Mouse (Mus musculus): ENCODE measurements around the gene Olfr1234. TPM values are rescaled to one million over a fixed set of nuclear protein-coding genes. Genes with fewer than 3 reads are reported as not detected.

Olfr1234 gene
- total RNA-seq (2022): not detected

- DNase-seq (ENCODE audit: low spot score in 2 of 2): no peak
Observed at GRCm38 (mm10) chr2:89364765-89365164, at the start of gene Olfr1234. Olfr1234 (minus strand) TSS chr2:89364865.

GRCm38 (mm10) chr2:89409576-89409975, 44.9 kb upstream of the Olfr1234 start, which contains the start of gene Olfr1238:
Olfr1238 (minus strand) TSS chr2:89409676.
- no peak for DNase-seq (ENCODE audit: low spot score in 2 of 2)

DNA sequence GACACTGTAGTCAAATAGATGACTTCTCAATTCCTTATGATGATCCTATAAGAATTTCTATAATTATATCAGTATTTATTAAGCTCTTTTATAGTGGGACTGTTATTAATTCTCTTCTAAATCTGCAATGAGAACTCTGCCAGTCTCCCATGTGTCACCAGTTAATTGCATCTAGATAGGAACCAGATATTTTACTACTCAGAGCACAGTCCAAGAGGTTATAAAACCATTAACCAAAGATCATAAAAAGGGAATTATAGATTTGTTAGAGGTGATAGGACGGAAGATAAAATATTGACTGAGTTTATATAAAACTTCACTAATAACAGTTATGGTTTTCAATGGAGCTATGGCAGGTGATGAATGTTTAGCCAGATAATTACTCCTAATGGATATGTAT, 36.2 kb upstream of the Olfr1234 start:
- DNase-seq (ENCODE audit: low spot score in 2 of 2): no peak

GRCm38 (mm10) chr2:89342298-89342697, 22.4 kb downstream of the Olfr1234 start, which contains the start of gene Olfr1233:
Olfr1233 (minus strand) TSS chr2:89342398.
- DNase-seq (ENCODE audit: low spot score in 2 of 2): no peak

DNA sequence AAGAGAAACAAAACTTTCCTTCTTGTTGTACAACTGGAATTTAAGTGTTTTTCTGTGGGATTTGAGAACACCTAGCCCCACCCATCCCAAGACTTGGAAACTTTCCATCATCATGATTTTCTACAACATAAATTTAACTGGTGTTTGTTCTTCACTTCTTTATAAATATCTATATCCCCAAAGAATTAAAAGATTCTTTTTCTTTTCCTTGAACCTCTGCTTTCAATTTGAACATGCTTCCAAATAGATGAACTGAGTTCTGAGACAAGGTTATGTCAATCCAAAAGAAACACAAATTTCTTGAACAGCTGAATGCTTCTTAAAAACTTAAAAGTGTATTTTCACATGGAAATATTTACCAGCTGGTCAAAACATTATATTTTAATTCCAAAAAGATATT, 35.1 kb downstream of the Olfr1234 start, which contains the start of gene Olfr1232:
Gene Olfr1232 (minus strand): TSS at position 101 of the 400 bp plus-strand sequence.
- no peak for DNase-seq (ENCODE audit: low spot score in 2 of 2)

Other genes with a start within 250 kb of the Olfr1234 start
- not detected for gene Olfr1221, start 247.6 kb downstream of the Olfr1234 start, total RNA-seq (2022)
- not detected for gene Olfr1222, start 231.8 kb downstream of the Olfr1234 start, total RNA-seq (2022)
- gene Olfr1223, start 213.3 kb downstream of the Olfr1234 start, total RNA-seq (2022): not detected
- not detected for gene Olfr1224-ps1, start 200.8 kb downstream of the Olfr1234 start, total RNA-seq (2022)
- gene Olfr1225, start 190.2 kb downstream of the Olfr1234 start, total RNA-seq (2022): not detected
- not detected for gene Olfr1226, start 164.8 kb downstream of the Olfr1234 start, total RNA-seq (2022)
- not detected for gene Olfr1228, start 110.8 kb downstream of the Olfr1234 start, total RNA-seq (2022)
- not detected for gene Olfr1229, start 76.9 kb downstream of the Olfr1234 start, total RNA-seq (2022)
- gene Olfr1230, start 67.6 kb downstream of the Olfr1234 start, total RNA-seq (2022): not detected
- gene Olfr1231, start 57.8 kb downstream of the Olfr1234 start, total RNA-seq (2022): not detected
- gene Olfr1232, start 35.2 kb downstream of the Olfr1234 start, total RNA-seq (2022): not detected
- gene Olfr1233, start 22.5 kb downstream of the Olfr1234 start, total RNA-seq (2022): not detected
- gene Olfr1238, start 44.8 kb upstream of the Olfr1234 start, total RNA-seq (2022): not detected
- gene Olfr1239, start 55.5 kb upstream of the Olfr1234 start, total RNA-seq (2022): not detected
- not detected for gene Olfr1240, start 78.1 kb upstream of the Olfr1234 start, total RNA-seq (2022)
- not detected for gene Olfr1241, start 122.3 kb upstream of the Olfr1234 start, total RNA-seq (2022)
- not detected for gene Olfr1242, start 133.5 kb upstream of the Olfr1234 start, total RNA-seq (2022)
- not detected for gene Olfr1243, start 166.6 kb upstream of the Olfr1234 start, total RNA-seq (2022)
- gene Olfr1245, start 213.6 kb upstream of the Olfr1234 start, total RNA-seq (2022): not detected
- not detected for gene Olfr1246, start 228.3 kb upstream of the Olfr1234 start, total RNA-seq (2022)
- under 1 TPM in 1 of 4 experiments, not detected in 3; 0.10 TPM for gene Olfr1247, start 249.3 kb upstream of the Olfr1234 start, total RNA-seq (2022)

Data from gastrocnemius, adult 8-10 months (tissue).